Mouse (Mus musculus): ENCODE measurements around the gene Ap2s1. TPM values are rescaled to one million over a fixed set of nuclear protein-coding genes. Genes with fewer than 3 reads are reported as not detected.

Gene Ap2s1
- polyA plus RNA-seq, 1 experiment: 200 TPM

- 48% methylated on average over 10 of the region's 10 CpGs for WGBS
- Histone ChIP-seq H3K4me1 (ENCODE audit: control insufficient read depth, insufficient read depth, low read length) (peaks cover 2% of the 10 kb centered on the region; the same call in 1 of the 2 replicates), H3K4me3 (replicated peaks; ENCODE audit: control insufficient read depth, low read depth, low read length) (peak overlapping the region; percentile 17), H3K27ac (ENCODE audit: control insufficient read depth, insufficient read depth, low read depth, low read length, poor library complexity) (no peak overlapping the region)
- TF ChIP-seq POLR2A (IDR thresholded peaks at IDR 0.05; ENCODE audit: borderline replicate concordance, control insufficient read depth, low read depth, low read length) (no peak), CTCF (IDR thresholded peaks at IDR 0.05; ENCODE audit: control insufficient read depth, insufficient read depth, low read length) (no peak)
Measured at GRCm38 (mm10) chr7:16737606-16738072, 571 bp upstream of the Ap2s1 start.

GRCm38 (mm10) chr7:16739056-16739604 is 920 bp downstream of the Ap2s1 start:
- H3K4me3 ChIP-seq (replicated peaks; ENCODE audit: control insufficient read depth, low read depth, low read length): peak overlapping the region; percentile 88
- 29% methylated on average over 10 of the region's 10 CpGs for WGBS
- peaks cover 2% of the 10 kb centered on the region; the same call in 1 of the 2 replicates for H3K4me1 ChIP-seq (ENCODE audit: control insufficient read depth, insufficient read depth, low read length)
- TF ChIP-seq POLR2A (IDR thresholded peaks at IDR 0.05; ENCODE audit: borderline replicate concordance, control insufficient read depth, low read depth, low read length): no peak
- no peak for TF ChIP-seq CTCF (IDR thresholded peaks at IDR 0.05; ENCODE audit: control insufficient read depth, insufficient read depth, low read length)
- no peak overlapping the region for H3K27ac ChIP-seq (ENCODE audit: control insufficient read depth, insufficient read depth, low read depth, low read length, poor library complexity)

GRCm38 (mm10) chr7:16745373-16745772 is 7.2 kb downstream of the Ap2s1 start:
- no peak overlapping the region for H3K27ac ChIP-seq (ENCODE audit: control insufficient read depth, insufficient read depth, low read depth, low read length, poor library complexity)
- 94% methylated on average over 4 of the region's 4 CpGs for WGBS
- H3K4me1 ChIP-seq (ENCODE audit: control insufficient read depth, insufficient read depth, low read length): no peaks in the 10 kb centered on the region; the same call in 1 of the 2 replicates
- no peak overlapping the region for H3K4me3 ChIP-seq (replicated peaks; ENCODE audit: control insufficient read depth, low read depth, low read length)
- TF ChIP-seq POLR2A (IDR thresholded peaks at IDR 0.05; ENCODE audit: borderline replicate concordance, control insufficient read depth, low read depth, low read length) (no peak), CTCF (IDR thresholded peaks at IDR 0.05; ENCODE audit: control insufficient read depth, insufficient read depth, low read length) (no peak)

- Histone ChIP-seq H3K4me3 (replicated peaks; ENCODE audit: control insufficient read depth, low read depth, low read length) (no peak overlapping the region), H3K27ac (ENCODE audit: control insufficient read depth, insufficient read depth, low read depth, low read length, poor library complexity) (no peak overlapping the region), H3K4me1 (ENCODE audit: control insufficient read depth, insufficient read depth, low read length) (no peaks in the 10 kb centered on the region; the same call in 1 of the 2 replicates)
- 60% methylated on average over 3 of the region's 3 CpGs for WGBS
- TF ChIP-seq POLR2A (IDR thresholded peaks at IDR 0.05; ENCODE audit: borderline replicate concordance, control insufficient read depth, low read depth, low read length) (no peak), CTCF (IDR thresholded peaks at IDR 0.05; ENCODE audit: control insufficient read depth, insufficient read depth, low read length) (peak; percentile 19; the same call in 1 of the 2 replicates)
Measured at GRCm38 (mm10) chr7:16746093-16746492, 7.9 kb downstream of the Ap2s1 start.

GRCm38 (mm10) chr7:16747656-16748055 is 9.4 kb downstream of the Ap2s1 start:
- WGBS: 69% methylated on average over 6 of the region's 6 CpGs
- no peak for TF ChIP-seq CTCF (IDR thresholded peaks at IDR 0.05; ENCODE audit: control insufficient read depth, insufficient read depth, low read length)
- TF ChIP-seq POLR2A (IDR thresholded peaks at IDR 0.05; ENCODE audit: borderline replicate concordance, control insufficient read depth, low read depth, low read length): no peak
- H3K27ac ChIP-seq (ENCODE audit: control insufficient read depth, insufficient read depth, low read depth, low read length, poor library complexity): no peak overlapping the region
- no peak overlapping the region for H3K4me3 ChIP-seq (replicated peaks; ENCODE audit: control insufficient read depth, low read depth, low read length)
- no peaks in the 10 kb centered on the region; the same call in 1 of the 2 replicates for H3K4me1 ChIP-seq (ENCODE audit: control insufficient read depth, insufficient read depth, low read length)

- Histone ChIP-seq H3K4me3 (replicated peaks; ENCODE audit: control insufficient read depth, low read depth, low read length) (no peak overlapping the region), H3K27ac (ENCODE audit: control insufficient read depth, insufficient read depth, low read depth, low read length, poor library complexity) (no peak overlapping the region), H3K4me1 (ENCODE audit: control insufficient read depth, insufficient read depth, low read length) (no peaks in the 10 kb centered on the region; the same call in 1 of the 2 replicates)
- 71% methylated on average over 12 of the region's 12 CpGs for WGBS
- TF ChIP-seq POLR2A (IDR thresholded peaks at IDR 0.05; ENCODE audit: borderline replicate concordance, control insufficient read depth, low read depth, low read length) (no peak), CTCF (IDR thresholded peaks at IDR 0.05; ENCODE audit: control insufficient read depth, insufficient read depth, low read length) (no peak)
Measured at GRCm38 (mm10) chr7:16752016-16752415, 13.8 kb downstream of the Ap2s1 start.

GRCm38 (mm10) chr7:16755362-16756017 is 17.3 kb downstream of the Ap2s1 start:
- no peak overlapping the region for H3K27ac ChIP-seq (ENCODE audit: control insufficient read depth, insufficient read depth, low read depth, low read length, poor library complexity)
- no peaks in the 10 kb centered on the region; the same call in 1 of the 2 replicates for H3K4me1 ChIP-seq (ENCODE audit: control insufficient read depth, insufficient read depth, low read length)
- 69% methylated on average over 17 of the region's 17 CpGs for WGBS
- H3K4me3 ChIP-seq (replicated peaks; ENCODE audit: control insufficient read depth, low read depth, low read length): no peak overlapping the region
- TF ChIP-seq POLR2A (IDR thresholded peaks at IDR 0.05; ENCODE audit: borderline replicate concordance, control insufficient read depth, low read depth, low read length) (no peak), CTCF (IDR thresholded peaks at IDR 0.05; ENCODE audit: control insufficient read depth, insufficient read depth, low read length) (no peak)

GRCm38 (mm10) chr7:16758872-16759574 is 20.8 kb downstream of the Ap2s1 start:
- no peak overlapping the region for H3K4me3 ChIP-seq (replicated peaks; ENCODE audit: control insufficient read depth, low read depth, low read length)
- whole genome bisulfite sequencing: 67% methylated on average over 11 of the region's 11 CpGs
- no peak for TF ChIP-seq CTCF (IDR thresholded peaks at IDR 0.05; ENCODE audit: control insufficient read depth, insufficient read depth, low read length)
- TF ChIP-seq POLR2A (IDR thresholded peaks at IDR 0.05; ENCODE audit: borderline replicate concordance, control insufficient read depth, low read depth, low read length): no peak
- H3K27ac ChIP-seq (ENCODE audit: control insufficient read depth, insufficient read depth, low read depth, low read length, poor library complexity): no peak overlapping the region
- H3K4me1 ChIP-seq (ENCODE audit: control insufficient read depth, insufficient read depth, low read length): no peaks in the 10 kb centered on the region

All from bone marrow, adult 2 months (tissue).